Mouse (Mus musculus): Measurements from ENCODE around the gene Tspan32. TPM values are rescaled to one million over a fixed set of nuclear protein-coding genes. Genes with fewer than 3 reads are reported as not detected.

Gene Tspan32
- polyA plus RNA-seq, 1 experiment, result 5.1 TPM

GRCm38 (mm10) chr7:143008370-143008926 lies 3.6 kb downstream of the Tspan32 start:
- 40% methylated on average over 8 of the region's 8 CpGs for WGBS
- H3K4me3 ChIP-seq (ENCODE audit: insufficient read depth, low read depth, low read length), result 0 out of 2 replicates have a peak overlapping the region, but pooled peaks have one; percentile 4

GRCm38 (mm10) chr7:143008996-143009665 lies 4.3 kb downstream of the Tspan32 start:
- no peaks in the 10 kb centered on the region for H3K27me3 ChIP-seq (replicated peaks; ENCODE audit: control insufficient read depth, insufficient read depth, low read length)
- 0 out of 2 replicates have a peak overlapping the region, but pooled peaks have one; percentile 6 for H3K4me3 ChIP-seq (ENCODE audit: insufficient read depth, low read depth, low read length)
- peak overlapping the region; percentile 95 for H3K27ac ChIP-seq (ENCODE audit: insufficient read depth, low read depth, low read length)
- TF ChIP-seq POLR2A (IDR thresholded peaks at IDR 0.05; ENCODE audit: low read depth, low read length) (no peak), CTCF (conservative IDR thresholded peaks at IDR 0.05; ENCODE audit: insufficient read depth, insufficient read length, low read depth, low read length) (no peak)
- H3K36me3 ChIP-seq (ENCODE audit: control insufficient read depth, insufficient read depth, low read length), result no peaks in the 10 kb centered on the region
- 31% methylated on average over 4 of the region's 4 CpGs for WGBS
- peak; percentile 48 for DNase-seq
- peaks cover 13% of the 10 kb centered on the region for H3K4me1 ChIP-seq (ENCODE audit: control insufficient read depth, insufficient read depth, low read length)

More at GRCm38 (mm10) chr7:143008370-143008926, 3.6 kb downstream of the Tspan32 start:
- no peak for TF ChIP-seq POLR2A (IDR thresholded peaks at IDR 0.05; ENCODE audit: low read depth, low read length)
- TF ChIP-seq CTCF (conservative IDR thresholded peaks at IDR 0.05; ENCODE audit: insufficient read depth, insufficient read length, low read depth, low read length), result 0 out of 2 replicates have a peak, but pooled peaks have one; percentile 8
- Histone ChIP-seq H3K4me1 (ENCODE audit: control insufficient read depth, insufficient read depth, low read length) (peaks cover 11% of the 10 kb centered on the region), H3K36me3 (ENCODE audit: control insufficient read depth, insufficient read depth, low read length) (no peaks in the 10 kb centered on the region), H3K27ac (ENCODE audit: insufficient read depth, low read depth, low read length) (peak overlapping the region; percentile 95), H3K27me3 (replicated peaks; ENCODE audit: control insufficient read depth, insufficient read depth, low read length) (no peaks in the 10 kb centered on the region)
- DNase-seq, result peak; percentile 87

- TF ChIP-seq CTCF (conservative IDR thresholded peaks at IDR 0.05; ENCODE audit: insufficient read depth, insufficient read length, low read depth, low read length), result no peak
- TF ChIP-seq POLR2A (IDR thresholded peaks at IDR 0.05; ENCODE audit: low read depth, low read length), result no peak
- no peaks in the 10 kb centered on the region for H3K27me3 ChIP-seq (replicated peaks; ENCODE audit: control insufficient read depth, insufficient read depth, low read length)
- H3K4me1 ChIP-seq (ENCODE audit: control insufficient read depth, insufficient read depth, low read length), result peaks cover 14% of the 10 kb centered on the region
- peak overlapping the region; percentile 95; the same call in 1 of the 2 replicates for H3K27ac ChIP-seq (ENCODE audit: insufficient read depth, low read depth, low read length)
- no peaks in the 10 kb centered on the region for H3K36me3 ChIP-seq (ENCODE audit: control insufficient read depth, insufficient read depth, low read length)
- H3K4me3 ChIP-seq (ENCODE audit: insufficient read depth, low read depth, low read length), result no peak overlapping the region
- DNase-seq, result no peak
- 89% methylated on average over 4 of the region's 4 CpGs for WGBS
These were observed 5.2 kb downstream of the Tspan32 start for GRCm38 (mm10) chr7:143009996-143010395.

- H3K36me3 ChIP-seq (ENCODE audit: control insufficient read depth, insufficient read depth, low read length), result no peaks in the 10 kb centered on the region
- 94% methylated on average over 1 of the region's 1 CpGs for whole genome bisulfite sequencing
- no peaks in the 10 kb centered on the region for H3K27me3 ChIP-seq (replicated peaks; ENCODE audit: control insufficient read depth, insufficient read depth, low read length)
- no peak overlapping the region for H3K27ac ChIP-seq (ENCODE audit: insufficient read depth, low read depth, low read length)
- H3K4me1 ChIP-seq (ENCODE audit: control insufficient read depth, insufficient read depth, low read length), result peaks cover 14% of the 10 kb centered on the region
- no peak overlapping the region for H3K4me3 ChIP-seq (ENCODE audit: insufficient read depth, low read depth, low read length)
- TF ChIP-seq POLR2A (IDR thresholded peaks at IDR 0.05; ENCODE audit: low read depth, low read length) (no peak), CTCF (conservative IDR thresholded peaks at IDR 0.05; ENCODE audit: insufficient read depth, insufficient read length, low read depth, low read length) (no peak)
- no peak for DNase-seq
These were observed 6.4 kb downstream of the Tspan32 start for GRCm38 (mm10) chr7:143011226-143011625.

GRCm38 (mm10) chr7:143012230-143012875 lies 7.5 kb downstream of the Tspan32 start:
- Histone ChIP-seq H3K4me3 (ENCODE audit: insufficient read depth, low read depth, low read length) (no peak overlapping the region), H3K36me3 (ENCODE audit: control insufficient read depth, insufficient read depth, low read length) (no peaks in the 10 kb centered on the region), H3K4me1 (ENCODE audit: control insufficient read depth, insufficient read depth, low read length) (peaks cover 14% of the 10 kb centered on the region), H3K27me3 (replicated peaks; ENCODE audit: control insufficient read depth, insufficient read depth, low read length) (no peaks in the 10 kb centered on the region), H3K27ac (ENCODE audit: insufficient read depth, low read depth, low read length) (no peak overlapping the region)
- WGBS, result 58% methylated on average over 5 of the region's 5 CpGs
- TF ChIP-seq POLR2A (IDR thresholded peaks at IDR 0.05; ENCODE audit: low read depth, low read length) (no peak), CTCF (conservative IDR thresholded peaks at IDR 0.05; ENCODE audit: insufficient read depth, insufficient read length, low read depth, low read length) (no peak)
- DNase-seq, result peak; percentile 25

GRCm38 (mm10) chr7:143013420-143014178 lies 8.8 kb downstream of the Tspan32 start:
- peaks cover 10% of the 10 kb centered on the region for H3K4me1 ChIP-seq (ENCODE audit: control insufficient read depth, insufficient read depth, low read length)
- no peak overlapping the region for H3K27ac ChIP-seq (ENCODE audit: insufficient read depth, low read depth, low read length)
- H3K36me3 ChIP-seq (ENCODE audit: control insufficient read depth, insufficient read depth, low read length), result no peaks in the 10 kb centered on the region
- no peaks in the 10 kb centered on the region for H3K27me3 ChIP-seq (replicated peaks; ENCODE audit: control insufficient read depth, insufficient read depth, low read length)
- TF ChIP-seq POLR2A (IDR thresholded peaks at IDR 0.05; ENCODE audit: low read depth, low read length) (no peak), CTCF (conservative IDR thresholded peaks at IDR 0.05; ENCODE audit: insufficient read depth, insufficient read length, low read depth, low read length) (no peak)
- DNase-seq, result peak; percentile 36
- 73% methylated on average over 8 of the region's 8 CpGs for WGBS
- no peak overlapping the region for H3K4me3 ChIP-seq (ENCODE audit: insufficient read depth, low read depth, low read length)
